Mouse (Mus musculus) intestine, postnatal 0 days (tissue): ENCODE results near the gene Rimklb. TPM values are rescaled to one million over a fixed set of nuclear protein-coding genes. Genes with fewer than 3 reads are reported as not detected.

Experiments used
- ATAC-seq: fragments of 200-750 bp; cut with Nextera tagmentation; 2 replicates; pipeline ENCODE4 v1.8.0; 2017; ENCODE audit warnings: mild to moderate bottlenecking, moderate TSS enrichment, moderate library complexity
- H3K27ac ChIP-seq: fragments of 300-500 bp; sonication (generic); 2 replicates; pipeline ENCODE4 v1.5.1; 2014; ENCODE audit warnings: mild to moderate bottlenecking, low read depth, low read length, moderate library complexity
- H3K27me3 ChIP-seq: fragments of 300-500 bp; sonication (generic); replicated peaks from 2 replicates; pipeline ENCODE4 v1.6.1; 2014; ENCODE audit warnings: low read length, mixed read lengths; ENCODE audit not compliant: control insufficient read depth, insufficient read depth
- H3K36me3 ChIP-seq: fragments of 300-500 bp; sonication (generic); 2 replicates; pipeline ENCODE4 v1.6.1; 2014; ENCODE audit warnings: mild to moderate bottlenecking, moderate library complexity; ENCODE audit not compliant: control insufficient read depth, insufficient read depth
- H3K4me1 ChIP-seq: fragments of 300-500 bp; sonication (generic); replicated peaks from 2 replicates; pipeline ENCODE4 v1.6.1; 2014; ENCODE audit warnings: antibody characterized with exemption, low read length, mixed read lengths; ENCODE audit not compliant: control insufficient read depth, insufficient read depth
- H3K4me2 ChIP-seq: fragments of 300-500 bp; sonication (generic); replicated peaks from 2 replicates; pipeline ENCODE4 v1.6.1; 2014; ENCODE audit warnings: low read depth, mild to moderate bottlenecking, moderate library complexity
- H3K4me3 ChIP-seq: fragments of 300-500 bp; sonication (generic); 2 replicates; pipeline ENCODE4 v1.5.1; 2014; ENCODE audit warnings: low read depth, low read length
- H3K9ac ChIP-seq: fragments of 300-500 bp; sonication (generic); 2 replicates; pipeline ENCODE4 v1.6.1; 2014; ENCODE audit warnings: mild to moderate bottlenecking, low read depth, low read length
- H3K9me3 ChIP-seq: fragments of 300-500 bp; sonication (generic); 2 replicates; pipeline ENCODE4 v1.6.1; 2016; ENCODE audit warnings: mixed run types; ENCODE audit not compliant: control insufficient read depth
- CTCF ChIP-seq: sonication (generic); IDR thresholded peaks from 2 replicates; pipeline ENCODE4 v1.5.1; 2016; ENCODE audit warnings: low read depth, mild to moderate bottlenecking, control low read depth, antibody characterized with exemption, moderate library complexity
- WGBS: fragments of 180-500 bp; shearing (Covaris S2); extraction: QIAGEN DNeasy Blood & Tissue Kit; methylation state at CpG from one replicate; pipeline ENCODE4 v1.1.7; 2014; 5-methylcytosine and 5-hydroxymethylcytosine counted together
- polyA plus RNA-seq: library from polyadenylated mRNA; unstranded; fragments of >200 nt; fragmentation: Nextera tagmentation; extraction: Ambion mirVana; gene quantifications from 2 replicates; pipeline ENCODE4 v1.2.1, GENCODE M21; 2015

Rimklb gene
- polyA plus RNA-seq, 1 experiment from 2014 or later: 1.5 TPM

GRCm38 (mm10) chr6:122440632-122441226 is 57.8 kb downstream of the Rimklb start:
- Histone ChIP-seq H3K9me3 (no peaks in the 10 kb centered on the region), H3K4me2 (no peak overlapping the region), H3K27ac (no peak overlapping the region), H3K27me3 (no peaks in the 10 kb centered on the region), H3K36me3 (no peaks in the 10 kb centered on the region), H3K9ac (no peak overlapping the region), H3K4me1 (no peaks in the 10 kb centered on the region), H3K4me3 (no peak overlapping the region)
- WGBS: 76% methylated on average over 4 of the region's 4 CpGs
- TF ChIP-seq CTCF: no peak
- ATAC-seq: no peak

DNA sequence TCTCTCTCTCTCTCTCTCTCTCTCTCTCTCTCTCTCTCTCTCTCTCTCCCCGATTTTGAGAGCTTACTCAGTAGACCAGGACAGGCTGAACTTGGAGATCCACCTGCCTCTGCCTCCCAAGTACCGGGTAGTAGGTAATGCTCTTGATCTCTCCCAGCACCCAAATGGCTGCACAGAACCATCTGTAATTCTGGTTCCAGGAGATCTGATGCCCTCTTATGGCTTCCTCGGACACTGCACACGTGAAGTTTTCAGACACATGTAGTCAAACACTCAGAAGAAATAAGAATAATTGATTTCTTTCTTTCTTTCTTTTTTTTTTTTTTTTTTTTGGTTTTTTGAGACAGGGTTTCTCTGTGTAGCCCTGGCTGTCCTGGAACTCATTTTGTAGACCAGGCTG is 59.3 kb downstream of the Rimklb start:
- no peaks in the 10 kb centered on the region for H3K36me3 ChIP-seq
- H3K4me2 ChIP-seq: no peak overlapping the region
- no peak overlapping the region for H3K27ac ChIP-seq
- WGBS: 84% methylated on average over 4 of the region's 4 CpGs
- H3K9ac ChIP-seq: no peak overlapping the region
- no peaks in the 10 kb centered on the region for H3K9me3 ChIP-seq
- no peak overlapping the region for H3K4me3 ChIP-seq
- H3K27me3 ChIP-seq: no peaks in the 10 kb centered on the region
- ATAC-seq: no peak
- no peaks in the 10 kb centered on the region for H3K4me1 ChIP-seq
- no peak for TF ChIP-seq CTCF

- Histone ChIP-seq H3K36me3 (no peaks in the 10 kb centered on the region), H3K4me3 (no peak overlapping the region), H3K27ac (no peak overlapping the region), H3K27me3 (no peaks in the 10 kb centered on the region), H3K4me2 (no peak overlapping the region), H3K9me3 (no peaks in the 10 kb centered on the region), H3K9ac (no peak overlapping the region), H3K4me1 (no peaks in the 10 kb centered on the region)
- no peak for ATAC-seq
- no peak for TF ChIP-seq CTCF
- WGBS: 100% methylated on average over 2 of the region's 2 CpGs
These were observed 63.3 kb downstream of the Rimklb start for GRCm38 (mm10) chr6:122435270-122435669.

- Histone ChIP-seq H3K27me3 (no peaks in the 10 kb centered on the region), H3K9me3 (no peaks in the 10 kb centered on the region), H3K4me1 (no peaks in the 10 kb centered on the region), H3K27ac (no peak overlapping the region), H3K9ac (no peak overlapping the region), H3K4me2 (no peak overlapping the region), H3K36me3 (no peaks in the 10 kb centered on the region), H3K4me3 (no peak overlapping the region)
- 59% methylated on average over 7 of the region's 7 CpGs for WGBS
- no peak for TF ChIP-seq CTCF
- no peak for ATAC-seq
These were observed 71.1 kb downstream of the Rimklb start for GRCm38 (mm10) chr6:122427456-122427855.

GRCm38 (mm10) chr6:122417015-122417414 is 81.5 kb downstream of the Rimklb start:
- H3K27ac ChIP-seq: no peak overlapping the region
- H3K9ac ChIP-seq: no peak overlapping the region
- no peak for TF ChIP-seq CTCF
- H3K4me1 ChIP-seq: no peaks in the 10 kb centered on the region
- H3K4me3 ChIP-seq: no peak overlapping the region
- H3K4me2 ChIP-seq: no peak overlapping the region
- H3K9me3 ChIP-seq: no peaks in the 10 kb centered on the region
- 80% methylated on average over 7 of the region's 7 CpGs for WGBS
- ATAC-seq: no peak
- H3K27me3 ChIP-seq: no peaks in the 10 kb centered on the region
- no peaks in the 10 kb centered on the region for H3K36me3 ChIP-seq

- Histone ChIP-seq H3K9me3 (no peaks in the 10 kb centered on the region), H3K27me3 (no peaks in the 10 kb centered on the region), H3K4me3 (no peak overlapping the region), H3K36me3 (no peaks in the 10 kb centered on the region), H3K9ac (no peak overlapping the region), H3K27ac (no peak overlapping the region), H3K4me1 (no peaks in the 10 kb centered on the region), H3K4me2 (no peak overlapping the region)
- 64% methylated on average over 4 of the region's 4 CpGs for whole genome bisulfite sequencing
- no peak for TF ChIP-seq CTCF
- ATAC-seq: no peak
These were observed 82.2 kb downstream of the Rimklb start for GRCm38 (mm10) chr6:122416347-122416746.

DNA sequence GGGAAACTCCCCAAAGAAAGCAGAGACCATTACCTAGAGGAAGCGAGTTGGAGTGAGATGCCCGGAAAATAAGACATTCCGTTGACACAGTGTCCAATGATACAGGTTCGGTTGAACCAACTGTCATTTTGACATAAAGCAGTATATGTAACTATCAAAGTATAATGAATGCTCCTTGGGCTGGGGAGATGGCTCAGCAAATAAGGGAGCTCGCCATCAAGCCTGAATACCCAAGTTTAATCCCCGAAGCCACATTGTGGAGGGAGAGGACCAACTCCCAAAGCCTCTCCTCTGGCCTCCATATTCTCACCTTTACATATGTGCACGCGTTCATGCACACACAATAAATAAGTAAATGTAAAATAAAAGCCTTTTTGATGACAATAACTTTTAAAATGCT is 87.3 kb downstream of the Rimklb start:
- Histone ChIP-seq H3K4me1 (no peaks in the 10 kb centered on the region), H3K9ac (no peak overlapping the region), H3K4me2 (no peak overlapping the region), H3K27me3 (no peaks in the 10 kb centered on the region), H3K9me3 (no peaks in the 10 kb centered on the region), H3K4me3 (no peak overlapping the region), H3K27ac (no peak overlapping the region), H3K36me3 (no peaks in the 10 kb centered on the region)
- WGBS: 85% methylated on average over 8 of the region's 8 CpGs
- ATAC-seq: no peak
- TF ChIP-seq CTCF: no peak
